Mouse (Mus musculus): ENCODE results near the gene Mecp2.

Mecp2 gene

DNA sequence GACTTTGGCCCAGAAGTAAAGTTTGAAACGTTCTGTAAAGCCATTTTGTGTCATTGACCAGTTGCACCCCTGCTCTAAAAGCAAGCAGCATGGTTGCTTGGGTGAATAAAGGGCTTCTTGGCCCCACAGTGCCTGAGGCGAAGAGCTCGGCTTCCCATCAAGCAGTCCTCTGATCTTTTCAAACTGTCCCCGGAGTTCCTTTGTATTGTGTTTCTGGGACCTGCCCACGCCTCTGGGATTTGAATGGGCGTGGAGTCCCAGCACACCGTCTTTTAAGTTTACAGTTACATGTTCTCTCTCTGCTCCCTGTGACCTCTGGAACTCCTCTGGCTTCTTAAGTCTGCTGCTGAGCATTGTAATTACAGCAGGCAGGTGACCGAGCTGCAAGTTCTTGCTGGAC is 127.1 kb downstream of the Mecp2 start:
- DNase-seq: no peak

DNA sequence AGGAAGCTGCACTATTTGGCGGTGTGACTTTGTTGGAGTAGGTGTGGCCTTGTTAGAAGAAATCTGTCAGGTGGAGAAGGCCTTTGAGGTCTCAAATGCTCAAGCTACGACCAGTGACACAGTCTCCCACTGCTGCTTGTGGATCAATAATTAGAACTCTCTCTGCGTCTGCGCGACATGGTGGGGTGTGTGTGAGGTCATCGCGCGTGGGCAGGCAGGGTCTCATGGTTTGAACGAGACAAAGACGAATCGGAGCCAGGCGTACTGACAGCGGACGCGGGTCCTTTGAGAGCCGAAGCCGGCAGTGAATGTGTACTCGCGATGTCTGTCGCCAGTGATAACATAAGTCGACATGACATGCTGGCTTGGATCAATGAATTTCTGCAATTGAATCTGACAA is 128.8 kb downstream of the Mecp2 start:
- no peak for DNase-seq

DNA sequence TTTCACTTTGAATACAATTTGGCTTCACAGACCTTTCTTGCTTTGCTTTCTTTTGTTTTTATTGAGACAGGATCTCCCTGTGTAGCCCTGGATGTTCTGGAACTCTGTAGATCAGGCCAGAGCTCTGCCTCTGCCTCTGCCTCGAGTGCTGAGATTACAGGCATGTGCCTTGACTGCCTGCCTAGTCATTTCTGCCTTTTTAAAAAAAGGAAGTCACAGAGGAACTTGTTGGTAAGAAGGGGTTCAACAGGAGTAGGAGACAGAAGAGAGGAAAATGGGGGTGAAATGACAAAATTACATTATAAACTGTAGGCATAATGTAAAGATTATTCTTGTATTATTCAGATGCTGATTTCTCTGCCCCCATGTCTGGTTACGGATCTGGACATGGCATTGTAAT is 131.5 kb downstream of the Mecp2 start:
- no peak for DNase-seq

DNA sequence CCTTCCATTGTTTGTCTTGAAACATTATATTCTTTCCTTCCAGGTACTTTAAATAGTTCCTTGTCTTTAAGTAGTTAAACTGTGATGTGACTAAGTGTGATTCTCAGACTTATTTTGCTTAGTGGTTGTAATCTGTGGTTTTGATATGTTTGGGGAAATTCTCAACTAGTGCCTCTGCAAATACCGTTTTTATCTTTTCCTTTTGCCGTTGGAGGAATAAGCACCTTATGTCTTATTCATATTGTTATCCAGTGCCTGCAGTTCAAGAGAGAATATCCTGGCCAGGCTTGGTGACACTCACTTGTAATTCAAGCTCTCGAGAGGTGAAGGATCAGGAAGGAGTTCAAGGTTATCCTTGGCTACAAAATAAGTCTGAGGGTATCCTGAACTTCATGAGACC is 134.1 kb downstream of the Mecp2 start:
- DNase-seq: no peak

DNA sequence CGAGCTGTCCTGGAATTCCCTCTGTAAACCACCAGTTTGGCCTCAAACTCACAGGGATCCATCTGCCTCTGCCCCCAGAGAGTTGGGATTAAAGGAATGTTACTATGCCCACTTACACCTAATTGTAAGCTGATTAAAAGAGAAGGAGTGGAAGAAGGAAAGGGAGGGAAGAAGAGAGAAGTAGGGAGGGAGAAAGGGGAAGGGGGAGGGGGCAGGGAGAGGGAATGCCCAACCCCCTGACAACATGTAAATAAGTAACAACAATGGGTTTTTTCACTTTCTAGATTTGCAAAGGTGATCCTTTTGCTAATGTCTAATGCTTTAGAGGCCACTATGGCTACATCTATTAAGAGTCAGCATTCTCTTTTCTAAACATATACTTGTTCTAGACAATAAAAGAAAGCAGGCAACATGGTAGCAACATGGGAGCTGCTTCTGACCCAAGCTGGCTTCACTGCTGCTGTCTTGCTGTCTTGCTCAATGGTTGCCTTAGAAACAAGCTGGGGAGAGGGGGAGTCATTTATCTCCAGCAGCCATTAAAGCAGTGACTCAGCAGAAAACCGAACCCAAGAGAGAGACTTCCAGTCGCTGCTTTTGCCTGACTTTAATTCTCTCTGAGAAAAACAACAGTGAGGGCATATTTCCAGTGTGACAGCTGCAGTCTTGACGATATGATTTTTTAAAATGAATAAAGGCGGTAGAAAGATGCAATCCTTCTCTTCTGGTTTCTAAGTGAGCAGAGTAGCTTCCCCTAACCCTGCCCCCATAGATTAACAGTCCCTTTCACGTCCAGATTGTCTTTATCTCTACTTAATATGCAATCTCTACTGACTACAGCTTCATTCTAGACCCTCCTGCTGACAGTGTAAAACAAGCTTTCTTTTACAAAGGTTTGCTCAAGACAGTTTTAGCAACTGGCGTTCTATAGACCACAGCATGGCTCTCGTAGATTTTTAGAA is 136.0 kb downstream of the Mecp2 start:
- peak; percentile 43 for DNase-seq

DNA sequence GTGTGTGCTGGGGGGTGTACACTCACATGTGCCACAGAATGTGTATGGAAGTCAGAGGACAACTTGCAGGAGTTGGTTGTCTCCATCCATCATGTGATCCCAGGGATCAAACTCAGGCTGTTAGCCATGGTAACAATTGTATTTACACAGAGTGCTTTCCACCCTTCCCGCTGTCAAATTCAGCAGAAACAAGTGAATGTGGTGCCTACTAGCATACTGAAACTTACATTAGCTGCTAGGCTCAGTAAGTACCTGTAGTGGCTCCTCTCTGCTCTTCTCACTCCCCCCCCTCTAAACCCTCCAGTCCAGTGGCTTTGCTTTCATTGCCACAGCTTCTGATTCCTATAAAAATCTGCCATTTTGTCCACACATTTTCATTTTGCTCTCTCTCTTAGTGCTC is 157.4 kb downstream of the Mecp2 start:
- DNase-seq: no peak
